Mouse (Mus musculus) liver, postnatal 0 days (tissue): ENCODE data around the gene Tnip3.

Source experiments
- CTCF ChIP-seq: sonication (generic); IDR thresholded peaks from 2 replicates; pipeline ENCODE4 v1.5.1; 2016; ENCODE audit warnings: antibody characterized with exemption, low read depth
- EP300 ChIP-seq: IDR thresholded peaks from 2 replicates; pipeline ENCODE4 v1.6.1; 2016; ENCODE audit warnings: antibody characterized with exemption, low read depth, mild to moderate bottlenecking

- TF ChIP-seq EP300 (no peak), CTCF (no peak)
Observed at GRCm38 (mm10) chr6:65541094-65541493, 16.0 kb downstream of the Tnip3 start.
